Mouse (Mus musculus): ENCODE data around the gene Dctn2. TPM values are rescaled to one million over a fixed set of nuclear protein-coding genes. Genes with fewer than 3 reads are reported as not detected.

Gene Dctn2
- 308 and 330 TPM in 2 replicates for polyA plus RNA-seq (2015; fragmentation: Nextera tagmentation; extraction: Ambion mirVana)

DNA sequence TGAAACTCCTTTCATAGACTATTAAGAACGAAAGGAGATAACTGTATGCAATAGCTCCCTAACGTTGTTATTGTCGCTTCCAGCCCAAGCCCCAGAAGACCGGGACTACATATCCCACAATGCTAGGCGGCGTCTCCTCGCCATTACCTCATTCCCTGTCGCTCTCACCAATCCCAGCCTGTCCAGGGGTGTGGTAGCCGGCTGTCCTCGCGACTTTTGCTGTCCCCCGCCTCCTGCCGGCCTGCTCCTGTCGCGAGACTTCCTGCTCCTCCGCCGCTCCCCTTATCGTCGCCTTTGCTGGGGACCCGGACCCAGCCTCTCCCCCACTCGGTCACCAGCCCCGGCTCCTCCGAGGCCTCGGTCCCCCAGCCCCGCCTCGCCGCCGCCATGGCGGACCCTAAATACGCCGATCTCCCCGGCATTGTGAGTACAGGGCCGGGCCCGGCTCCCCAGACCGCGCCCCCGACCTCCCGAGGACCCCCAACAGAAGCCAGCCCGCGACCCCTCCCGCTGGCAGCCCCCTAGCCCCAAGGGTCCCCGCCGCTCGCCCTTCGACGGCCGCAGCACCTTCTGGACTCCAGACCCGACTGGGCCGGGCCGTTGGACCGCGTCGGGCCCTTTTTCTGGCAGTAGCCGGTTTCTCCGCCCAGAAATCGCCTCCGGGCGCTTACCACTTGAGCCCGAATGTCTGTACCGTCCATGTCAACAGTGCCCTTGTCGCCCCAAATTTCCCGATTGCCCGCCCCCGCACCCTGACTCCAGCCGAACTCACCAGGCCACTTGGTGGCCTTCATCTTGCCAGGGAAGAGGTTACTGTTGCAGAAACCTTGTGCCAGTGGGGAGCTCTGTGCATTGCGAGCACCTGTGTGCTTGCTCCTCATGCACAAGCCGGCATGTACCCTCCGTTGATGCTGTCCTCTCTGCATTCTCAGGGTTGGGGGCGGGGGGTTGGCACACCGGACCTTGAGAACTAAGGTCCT, at the start of gene Dctn2:
Gene Dctn2 (plus strand): TSS at position 257 of the 980 bp plus-strand sequence.
- Histone ChIP-seq H3K9me3 (no peaks in the 10 kb centered on the region), H3K9ac (peak within 1 kb of the TSS; percentile 100), H3K4me1 (replicated peaks) (peaks cover 60% of the 10 kb centered on the region), H3K4me2 (peak within 1 kb of the TSS; percentile 78), H3K4me3 (peak within 1 kb of the TSS; percentile 96), H3K27me3 (0 out of 2 replicates have a peak, but pooled peaks cover 4% of the 10 kb centered on the region), H3K27ac (peak within 1 kb of the TSS; percentile 96), H3K36me3 (peaks cover 27% of the 10 kb centered on the region)
- ATAC-seq (ENCODE audit: low FRiP score): peak; percentile 93
- WGBS: 1% methylated on average over 67 of the region's 70 CpGs

- H3K4me2 ChIP-seq: no peak overlapping the region
- WGBS: 95% methylated on average over 11 of the region's 11 CpGs
- no peak overlapping the region for H3K4me3 ChIP-seq
- H3K27me3 ChIP-seq: no peaks in the 10 kb centered on the region
- H3K4me1 ChIP-seq (replicated peaks): 0 out of 2 replicates have a peak, but pooled peaks cover 3% of the 10 kb centered on the region
- no peak overlapping the region for H3K27ac ChIP-seq
- no peaks in the 10 kb centered on the region for H3K36me3 ChIP-seq
- H3K9me3 ChIP-seq: no peaks in the 10 kb centered on the region
- H3K9ac ChIP-seq: no peak overlapping the region
- no peak for ATAC-seq (ENCODE audit: low FRiP score)
These were observed 49.7 kb upstream of the Dctn2 start for GRCm38 (mm10) chr10:127216456-127216855.

- Histone ChIP-seq H3K27ac (no peak overlapping the region), H3K9ac (no peak overlapping the region), H3K9me3 (no peaks in the 10 kb centered on the region), H3K4me2 (no peak overlapping the region), H3K27me3 (no peaks in the 10 kb centered on the region), H3K36me3 (no peaks in the 10 kb centered on the region), H3K4me1 (replicated peaks) (no peaks in the 10 kb centered on the region), H3K4me3 (no peak overlapping the region)
- no peak for ATAC-seq (ENCODE audit: low FRiP score)
These were observed 49.0 kb upstream of the Dctn2 start for GRCm38 (mm10) chr10:127217177-127217576.

GRCm38 (mm10) chr10:127218339-127218738, 47.8 kb upstream of the Dctn2 start:
- no peaks in the 10 kb centered on the region for H3K36me3 ChIP-seq
- WGBS: 86% methylated on average over 2 of the region's 2 CpGs
- no peaks in the 10 kb centered on the region for H3K9me3 ChIP-seq
- no peak for ATAC-seq (ENCODE audit: low FRiP score)
- H3K4me3 ChIP-seq: no peak overlapping the region
- no peak overlapping the region for H3K4me2 ChIP-seq
- H3K27ac ChIP-seq: no peak overlapping the region
- H3K4me1 ChIP-seq (replicated peaks): no peaks in the 10 kb centered on the region
- H3K27me3 ChIP-seq: no peaks in the 10 kb centered on the region
- no peak overlapping the region for H3K9ac ChIP-seq

GRCm38 (mm10) chr10:127225213-127225612, 41.0 kb upstream of the Dctn2 start:
- Histone ChIP-seq H3K9me3 (no peaks in the 10 kb centered on the region), H3K4me3 (no peak overlapping the region), H3K4me2 (no peak overlapping the region), H3K27ac (no peak overlapping the region), H3K9ac (no peak overlapping the region), H3K27me3 (no peaks in the 10 kb centered on the region), H3K36me3 (peaks cover 39% of the 10 kb centered on the region), H3K4me1 (replicated peaks) (no peaks in the 10 kb centered on the region)
- 34% methylated on average over 6 of the region's 6 CpGs for WGBS
- ATAC-seq (ENCODE audit: low FRiP score): no peak

DNA sequence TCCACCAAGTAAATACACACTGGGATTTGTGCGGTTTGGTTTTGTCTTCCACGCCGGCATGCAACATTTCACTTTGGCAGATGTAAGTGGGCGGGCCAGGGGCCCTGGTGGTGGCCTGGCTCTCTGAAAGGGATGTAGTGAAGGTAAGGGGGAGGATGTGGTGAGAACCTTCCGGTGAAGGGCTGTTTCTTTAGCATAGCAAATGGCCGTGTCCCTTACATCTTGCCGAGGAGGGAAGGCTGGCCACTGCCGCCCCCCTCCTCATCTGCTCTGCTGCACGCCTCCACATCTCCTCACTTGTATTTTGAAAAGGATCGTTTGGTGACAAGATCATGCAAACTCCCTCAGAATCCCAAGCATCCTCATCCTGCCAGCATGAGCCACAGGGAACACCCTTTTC, 40.4 kb upstream of the Dctn2 start:
- Histone ChIP-seq H3K4me3 (no peak overlapping the region), H3K36me3 (peaks cover 45% of the 10 kb centered on the region), H3K9ac (no peak overlapping the region), H3K9me3 (no peaks in the 10 kb centered on the region), H3K4me2 (no peak overlapping the region), H3K27me3 (no peaks in the 10 kb centered on the region), H3K27ac (0 out of 2 replicates have a peak overlapping the region, but pooled peaks have one; percentile 4), H3K4me1 (replicated peaks) (no peaks in the 10 kb centered on the region)
- 24% methylated on average over 10 of the region's 10 CpGs for WGBS
- no peak for ATAC-seq (ENCODE audit: low FRiP score)

GRCm38 (mm10) chr10:127226318-127226895, 39.8 kb upstream of the Dctn2 start:
- no peaks in the 10 kb centered on the region for H3K9me3 ChIP-seq
- H3K4me3 ChIP-seq: no peak overlapping the region
- no peaks in the 10 kb centered on the region for H3K27me3 ChIP-seq
- H3K27ac ChIP-seq: no peak overlapping the region
- ATAC-seq (ENCODE audit: low FRiP score): no peak
- no peaks in the 10 kb centered on the region for H3K4me1 ChIP-seq (replicated peaks)
- 77% methylated on average over 8 of the region's 8 CpGs for WGBS
- H3K36me3 ChIP-seq: peaks cover 51% of the 10 kb centered on the region
- H3K9ac ChIP-seq: no peak overlapping the region
- no peak overlapping the region for H3K4me2 ChIP-seq

DNA sequence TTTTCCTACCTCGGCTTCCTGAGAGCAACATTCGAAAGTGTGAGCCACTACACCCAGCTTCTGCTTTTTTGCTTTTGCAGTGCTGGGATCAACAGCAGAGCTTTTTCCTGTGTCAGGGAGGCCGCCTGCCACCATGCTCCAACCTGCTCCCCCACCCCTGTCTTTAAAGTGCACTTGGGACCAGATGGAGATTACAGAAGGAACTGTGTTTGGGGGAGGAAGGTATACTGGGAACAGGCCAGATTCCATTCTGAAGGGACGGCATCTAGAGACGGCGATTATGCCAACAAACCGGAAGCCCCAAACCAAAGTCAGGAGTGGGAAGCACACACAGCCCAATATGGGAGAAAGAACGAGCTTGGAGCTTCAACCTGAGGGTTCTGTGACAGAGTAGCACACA, 39.0 kb upstream of the Dctn2 start:
- ATAC-seq (ENCODE audit: low FRiP score): no peak
- WGBS: 91% methylated on average over 8 of the region's 8 CpGs
- H3K4me2 ChIP-seq: no peak overlapping the region
- 0 out of 2 replicates have a peak overlapping the region, but pooled peaks have one; percentile 19 for H3K9ac ChIP-seq
- no peaks in the 10 kb centered on the region for H3K9me3 ChIP-seq
- H3K27me3 ChIP-seq: no peaks in the 10 kb centered on the region
- no peaks in the 10 kb centered on the region for H3K4me1 ChIP-seq (replicated peaks)
- no peak overlapping the region for H3K4me3 ChIP-seq
- H3K27ac ChIP-seq: no peak overlapping the region
- peaks cover 58% of the 10 kb centered on the region for H3K36me3 ChIP-seq

DNA sequence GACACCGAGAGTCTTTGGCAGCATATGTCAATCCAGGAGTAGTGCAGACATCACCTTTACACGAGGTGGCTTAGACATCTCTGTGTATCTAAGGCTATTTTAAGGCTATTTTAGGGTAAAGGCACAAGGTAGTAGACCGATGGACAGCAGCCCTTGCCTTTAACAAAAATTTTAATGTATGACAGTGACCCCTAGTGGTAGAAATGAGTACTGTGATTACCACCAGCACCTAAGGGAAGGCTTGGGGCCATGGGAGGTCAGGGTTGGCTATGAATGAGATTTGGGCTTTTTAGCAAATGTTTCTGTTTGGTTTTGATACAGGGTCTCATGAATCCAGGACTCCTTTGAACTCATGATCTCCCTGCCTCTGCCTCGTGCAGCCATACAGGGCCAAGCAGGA, 37.3 kb upstream of the Dctn2 start:
- WGBS: 26% methylated on average over 4 of the region's 4 CpGs
- no peak overlapping the region for H3K27ac ChIP-seq
- no peaks in the 10 kb centered on the region for H3K4me1 ChIP-seq (replicated peaks)
- H3K27me3 ChIP-seq: no peaks in the 10 kb centered on the region
- no peak overlapping the region for H3K4me3 ChIP-seq
- no peak overlapping the region for H3K4me2 ChIP-seq
- ATAC-seq (ENCODE audit: low FRiP score): peak; percentile 30; the same call in 1 of the 2 replicates
- H3K36me3 ChIP-seq: peaks cover 75% of the 10 kb centered on the region
- H3K9me3 ChIP-seq: no peaks in the 10 kb centered on the region
- H3K9ac ChIP-seq: no peak overlapping the region

- Histone ChIP-seq H3K36me3 (peaks cover 83% of the 10 kb centered on the region), H3K27me3 (no peaks in the 10 kb centered on the region), H3K4me3 (no peak overlapping the region), H3K27ac (no peak overlapping the region), H3K4me1 (replicated peaks) (no peaks in the 10 kb centered on the region), H3K9me3 (no peaks in the 10 kb centered on the region), H3K9ac (no peak overlapping the region), H3K4me2 (no peak overlapping the region)
- no peak for ATAC-seq (ENCODE audit: low FRiP score)
- WGBS: 89% methylated on average over 12 of the region's 12 CpGs
These were observed 35.5 kb upstream of the Dctn2 start for GRCm38 (mm10) chr10:127230693-127231092.

DNA sequence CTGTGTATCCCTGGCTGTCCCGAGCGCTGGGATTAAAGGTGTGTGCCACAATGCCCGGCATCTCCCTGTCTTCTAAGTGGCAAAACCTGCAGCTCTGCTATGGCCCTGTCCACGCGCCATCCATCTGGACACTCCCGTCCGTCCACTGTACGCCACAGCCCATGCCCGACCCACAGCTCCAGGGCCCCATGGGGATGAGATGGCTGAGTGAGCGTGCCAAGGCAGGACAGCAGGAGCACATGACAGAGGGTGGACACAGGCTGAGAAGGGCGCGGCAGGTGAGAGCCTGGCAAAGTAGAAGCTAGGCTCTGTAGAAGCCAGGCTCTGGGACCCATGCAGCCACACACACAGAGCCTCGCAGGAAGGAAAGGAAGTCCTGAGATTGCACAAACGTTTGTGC, 34.4 kb upstream of the Dctn2 start:
- H3K27ac ChIP-seq: no peak overlapping the region
- WGBS: 84% methylated on average over 14 of the region's 14 CpGs
- no peak overlapping the region for H3K9ac ChIP-seq
- peaks cover 86% of the 10 kb centered on the region for H3K36me3 ChIP-seq
- 0 out of 2 replicates have a peak, but pooled peaks cover 1% of the 10 kb centered on the region for H3K4me1 ChIP-seq (replicated peaks)
- H3K4me3 ChIP-seq: no peak overlapping the region
- no peak for ATAC-seq (ENCODE audit: low FRiP score)
- H3K4me2 ChIP-seq: no peak overlapping the region
- H3K9me3 ChIP-seq: no peaks in the 10 kb centered on the region
- no peaks in the 10 kb centered on the region for H3K27me3 ChIP-seq

- no peak overlapping the region for H3K4me2 ChIP-seq
- H3K27ac ChIP-seq: no peak overlapping the region
- H3K4me1 ChIP-seq (replicated peaks): 0 out of 2 replicates have a peak, but pooled peaks cover 4% of the 10 kb centered on the region
- peaks cover 87% of the 10 kb centered on the region for H3K36me3 ChIP-seq
- no peaks in the 10 kb centered on the region for H3K9me3 ChIP-seq
- no peaks in the 10 kb centered on the region for H3K27me3 ChIP-seq
- 89% methylated on average over 9 of the region's 9 CpGs for WGBS
- H3K9ac ChIP-seq: no peak overlapping the region
- no peak overlapping the region for H3K4me3 ChIP-seq
- ATAC-seq (ENCODE audit: low FRiP score): no peak
These were observed 33.0 kb upstream of the Dctn2 start for GRCm38 (mm10) chr10:127233141-127233540.

Measured in hindbrain, embryonic 13.5 days (tissue).